Mouse (Mus musculus): ENCODE measurements at regions not wholly inside any gene's neighbourhood (a gene's known extent, or its start where the extent isn't known, plus 50 kb on each side); places are given as distances from the start of the nearest gene placed in this dataset.

DNA sequence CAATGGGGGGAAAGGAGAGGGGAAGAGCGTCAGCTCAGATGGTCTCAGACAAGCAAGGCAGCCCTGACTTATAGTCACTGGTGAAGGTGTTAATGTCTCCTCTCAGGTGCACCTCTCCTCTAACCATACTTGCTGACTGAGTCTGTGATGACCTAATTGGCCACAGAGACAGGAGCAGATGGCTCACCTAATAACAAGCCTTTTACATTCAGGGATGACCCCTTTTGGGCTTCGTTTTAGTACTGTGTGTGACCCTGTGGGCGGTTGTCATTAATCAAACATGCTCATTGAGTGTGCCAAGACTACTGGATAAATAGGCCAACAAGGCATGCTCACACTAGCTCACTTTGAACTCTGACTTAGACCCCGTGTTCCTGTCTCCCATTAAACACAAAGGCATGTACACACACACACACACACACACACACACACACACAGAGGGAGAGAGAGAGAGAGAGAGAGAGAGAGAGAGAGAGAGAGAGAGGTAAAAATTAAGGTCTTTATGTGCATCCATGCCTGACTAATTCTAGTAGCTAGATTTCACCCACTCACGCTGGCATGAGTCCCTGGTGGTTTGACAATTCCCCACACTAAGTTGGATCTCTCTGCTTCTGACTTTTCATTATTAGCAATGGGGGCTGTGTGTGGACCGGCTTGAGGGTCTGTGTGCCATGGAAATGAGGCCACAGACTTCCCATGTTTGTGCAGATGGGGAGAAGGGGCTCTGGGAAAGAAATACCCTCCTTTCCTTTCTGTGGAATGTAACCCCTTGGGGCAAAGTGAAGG lies 332.1 kb downstream of the 1500009L16Rik start:
- Histone ChIP-seq H3K27ac (ENCODE audit: low read depth, low read length) (no peak overlapping the region), H3K9ac (no peak overlapping the region), H3K27me3 (ENCODE audit: insufficient read depth, low read length) (no peaks in the 10 kb centered on the region), H3K4me2 (ENCODE audit: low read depth) (no peak overlapping the region), H3K36me3 (ENCODE audit: insufficient read depth) (no peaks in the 10 kb centered on the region), H3K9me3 (ENCODE audit: low read length) (no peaks in the 10 kb centered on the region), H3K4me3 (ENCODE audit: low read depth, low read length) (no peak overlapping the region), H3K4me1 (ENCODE audit: insufficient read depth) (no peaks in the 10 kb centered on the region)
- ATAC-seq (no peak), DNase-seq (no peak)
- no peak for TF ChIP-seq CTCF (IDR thresholded peaks at IDR 0.05; ENCODE audit: low read depth)
- WGBS: 56% methylated on average over 6 of the region's 6 CpGs

DNA sequence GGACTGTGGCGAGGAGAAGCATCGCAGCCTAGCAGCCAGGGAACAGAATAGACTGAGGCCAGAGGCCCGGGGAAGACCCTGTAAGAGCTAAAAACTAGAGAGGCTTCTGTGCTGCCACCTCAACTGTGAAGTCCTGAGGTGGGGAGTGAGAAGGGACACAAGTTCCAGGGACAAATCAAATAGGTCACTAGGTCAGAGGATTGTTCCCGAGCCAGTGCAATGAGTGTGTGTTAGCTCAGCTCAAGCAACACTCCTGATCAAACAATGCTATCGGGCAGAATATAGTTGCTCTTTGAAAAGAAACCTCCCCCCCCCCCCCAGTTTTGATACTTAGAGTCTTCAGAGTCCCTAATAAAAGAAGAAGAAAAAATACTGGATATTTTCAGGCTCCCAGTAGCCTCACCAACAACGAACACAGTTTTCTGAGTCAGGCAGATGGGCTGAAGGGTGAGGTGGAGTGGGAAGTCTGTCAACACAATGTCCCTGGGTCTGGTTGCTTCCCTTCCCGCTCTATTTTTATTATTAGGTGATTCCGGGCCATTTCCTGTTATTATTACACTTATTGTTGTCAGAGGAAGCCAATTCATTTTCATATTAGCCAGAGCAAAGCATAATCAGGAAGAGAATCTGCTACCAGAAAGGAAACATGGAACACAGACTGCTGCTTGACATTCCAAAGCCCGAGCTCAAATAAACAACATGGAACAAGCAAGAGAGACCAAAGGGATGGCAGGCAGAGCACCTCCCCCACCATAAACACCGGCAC lies 332.9 kb downstream of the 1500009L16Rik start:
- H3K4me3 ChIP-seq (ENCODE audit: low read depth, low read length): no peak overlapping the region
- DNase-seq: no peak

DNA sequence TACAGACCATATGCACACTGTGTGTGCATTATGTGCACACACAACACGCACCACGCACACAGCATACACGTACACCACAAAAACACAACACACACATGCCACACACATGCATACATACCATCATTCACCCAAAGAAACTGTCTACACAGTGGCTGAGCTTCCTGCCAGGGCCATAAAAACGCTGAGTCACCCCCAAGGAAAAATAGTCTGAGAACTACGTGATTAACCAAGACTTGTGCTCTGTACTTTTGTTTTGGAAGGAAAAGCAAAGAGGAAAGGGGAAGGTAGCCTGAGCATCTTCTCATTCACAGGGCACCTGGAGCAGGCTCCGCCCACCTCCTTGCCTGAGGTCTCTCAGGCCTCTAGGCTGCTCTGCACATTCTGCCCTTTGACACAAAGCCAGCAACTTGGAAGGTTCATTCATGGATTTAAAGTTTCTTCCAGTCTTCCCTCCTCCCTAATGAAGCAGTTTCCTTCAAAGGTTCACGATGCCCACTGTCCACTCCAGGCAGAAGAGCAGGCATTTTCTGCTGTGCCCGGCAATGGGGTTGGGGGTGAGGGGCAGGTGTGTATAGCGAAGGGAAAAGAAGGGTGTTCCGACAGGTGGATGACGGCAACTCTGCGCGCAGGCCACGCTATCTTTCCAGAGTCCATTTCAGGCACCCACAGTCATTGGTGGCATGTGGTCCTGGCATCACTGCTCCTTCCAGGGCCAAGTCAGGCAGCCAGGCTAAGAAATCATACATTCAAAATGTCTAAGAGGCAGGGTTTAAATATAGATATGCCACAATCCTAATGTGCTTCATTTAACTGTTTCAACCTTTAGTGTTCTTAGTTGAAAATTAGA lies 333.9 kb downstream of the 1500009L16Rik start:
- Histone ChIP-seq H3K27ac (ENCODE audit: low read depth, low read length) (no peak overlapping the region), H3K4me1 (ENCODE audit: insufficient read depth) (0 out of 2 replicates have a peak, but pooled peaks cover 4% of the 10 kb centered on the region), H3K4me2 (ENCODE audit: low read depth) (no peak overlapping the region), H3K9me3 (ENCODE audit: low read length) (no peaks in the 10 kb centered on the region), H3K9ac (no peak overlapping the region), H3K36me3 (ENCODE audit: insufficient read depth) (no peaks in the 10 kb centered on the region), H3K4me3 (ENCODE audit: low read depth, low read length) (no peak overlapping the region), H3K27me3 (ENCODE audit: insufficient read depth, low read length) (no peaks in the 10 kb centered on the region)
- DNase-seq (peak; percentile 24), ATAC-seq (no peak)
- no peak for TF ChIP-seq CTCF (IDR thresholded peaks at IDR 0.05; ENCODE audit: low read depth)
- 85% methylated on average over 14 of the region's 14 CpGs for WGBS

More for the DNA sequence above, 332.9 kb downstream of the 1500009L16Rik start:
- no peaks in the 10 kb centered on the region for H3K27me3 ChIP-seq (ENCODE audit: insufficient read depth, low read length)
- no peak for TF ChIP-seq CTCF (IDR thresholded peaks at IDR 0.05; ENCODE audit: low read depth)
- 0 out of 2 replicates have a peak, but pooled peaks cover under 1% of the 10 kb centered on the region for H3K4me1 ChIP-seq (ENCODE audit: insufficient read depth)
- H3K27ac ChIP-seq (ENCODE audit: low read depth, low read length): no peak overlapping the region
- no peak overlapping the region for H3K9ac ChIP-seq
- no peak overlapping the region for H3K4me2 ChIP-seq (ENCODE audit: low read depth)
- ATAC-seq: no peak
- H3K36me3 ChIP-seq (ENCODE audit: insufficient read depth): no peaks in the 10 kb centered on the region
- no peaks in the 10 kb centered on the region for H3K9me3 ChIP-seq (ENCODE audit: low read length)
- WGBS: 76% methylated on average over 10 of the region's 10 CpGs

DNA sequence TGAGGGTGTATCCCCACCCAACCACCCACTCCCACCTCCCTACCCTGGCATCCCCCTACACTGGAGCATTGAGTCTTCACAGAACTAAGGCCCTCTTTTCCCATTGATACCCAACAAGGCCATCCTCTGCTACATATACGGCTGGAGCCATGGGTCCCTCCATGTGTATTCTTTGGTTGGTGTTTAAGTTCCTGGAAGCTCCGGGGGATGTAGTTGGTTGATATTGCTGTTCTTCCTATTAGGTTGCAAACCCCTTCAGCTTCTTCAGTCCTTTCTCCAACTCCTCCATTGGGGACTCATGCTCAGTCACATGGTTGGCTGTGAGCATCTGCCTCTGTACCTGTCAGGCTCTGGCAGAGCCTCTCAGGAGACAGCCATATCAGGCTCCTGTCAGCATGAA lies 335.6 kb downstream of the 1500009L16Rik start:
- Histone ChIP-seq H3K4me3 (ENCODE audit: low read depth, low read length) (no peak overlapping the region), H3K4me1 (ENCODE audit: insufficient read depth) (0 out of 2 replicates have a peak, but pooled peaks cover 4% of the 10 kb centered on the region), H3K9me3 (ENCODE audit: low read length) (no peaks in the 10 kb centered on the region), H3K9ac (no peak overlapping the region), H3K27me3 (ENCODE audit: insufficient read depth, low read length) (no peaks in the 10 kb centered on the region), H3K4me2 (ENCODE audit: low read depth) (no peak overlapping the region), H3K36me3 (ENCODE audit: insufficient read depth) (no peaks in the 10 kb centered on the region), H3K27ac (ENCODE audit: low read depth, low read length) (no peak overlapping the region)
- WGBS: 95% methylated on average over 2 of the region's 2 CpGs
- no peak for TF ChIP-seq CTCF (IDR thresholded peaks at IDR 0.05; ENCODE audit: low read depth)
- DNase-seq (no peak), ATAC-seq (no peak)

DNA sequence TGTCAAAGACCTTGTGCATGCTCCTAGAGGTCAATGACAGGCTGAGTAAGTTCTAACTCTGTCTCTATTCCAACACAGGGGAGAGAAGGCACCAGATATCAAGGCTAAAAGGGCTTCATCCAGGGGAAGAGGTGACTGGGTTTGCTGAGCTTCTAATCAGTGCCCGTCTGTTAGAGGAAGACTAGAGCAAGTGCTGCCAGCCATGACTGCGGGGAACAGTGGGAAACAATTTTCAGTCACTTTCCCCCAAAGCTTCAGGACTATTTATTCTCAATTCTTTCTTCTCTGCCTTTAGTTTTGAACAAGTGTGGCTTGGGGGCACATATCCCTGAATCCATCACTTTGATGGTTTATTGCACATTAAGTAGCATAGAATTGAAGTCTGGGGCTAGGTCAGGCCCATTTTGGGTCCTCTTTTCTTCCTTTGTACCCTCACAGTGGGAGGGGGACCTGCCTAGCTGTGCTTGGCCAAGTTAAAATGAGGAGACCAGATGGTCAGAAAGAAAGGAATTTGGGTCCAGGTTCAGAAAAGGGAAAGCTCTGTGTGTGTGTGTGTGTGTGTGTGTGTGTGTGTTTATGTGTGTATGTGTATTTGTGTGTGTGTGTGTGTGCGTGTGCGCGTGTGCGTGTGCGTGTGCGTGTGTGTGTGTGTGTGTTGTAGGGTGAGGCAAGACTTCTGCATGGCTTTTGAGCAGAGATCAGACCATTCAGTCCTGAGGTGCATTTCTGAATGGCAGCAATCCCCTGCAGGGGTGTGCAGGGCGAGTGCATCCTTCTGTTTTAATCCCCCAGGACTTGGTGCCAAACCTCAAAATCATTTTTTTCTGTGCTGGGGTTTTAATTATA lies 337.2 kb downstream of the 1500009L16Rik start:
- Histone ChIP-seq H3K4me3 (ENCODE audit: low read depth, low read length) (no peak overlapping the region), H3K9me3 (ENCODE audit: low read length) (no peaks in the 10 kb centered on the region), H3K4me1 (ENCODE audit: insufficient read depth) (0 out of 2 replicates have a peak, but pooled peaks cover 4% of the 10 kb centered on the region), H3K36me3 (ENCODE audit: insufficient read depth) (no peaks in the 10 kb centered on the region), H3K9ac (no peak overlapping the region), H3K27me3 (ENCODE audit: insufficient read depth, low read length) (no peaks in the 10 kb centered on the region), H3K27ac (ENCODE audit: low read depth, low read length) (no peak overlapping the region), H3K4me2 (ENCODE audit: low read depth) (no peak overlapping the region)
- 35% methylated on average over 9 of the region's 9 CpGs for WGBS
- ATAC-seq: peak; percentile 13; the same call in 1 of the 2 replicates
- no peak for TF ChIP-seq CTCF (IDR thresholded peaks at IDR 0.05; ENCODE audit: low read depth)
- DNase-seq: peak; percentile 32

All from forebrain, postnatal 0 days (tissue).